ENCODE assay signal across 7 mouse cellular contexts in genomic region chr7:70359791-70360581, GRCm38 (mm10). TPM values are rescaled to one million over a fixed set of nuclear protein-coding genes. Genes with fewer than 3 reads are reported as not detected.
DNase-seq lines count a peak whose midpoint lies in the region; ATAC-seq and TF ChIP-seq lines count a peak whose summit lies in the region.

No protein-coding gene starts in this region.

- TF ChIP-seq POLR2A in thymus, adult 2 months (IDR thresholded peaks at IDR 0.05; ENCODE audit: control insufficient read depth, extremely low read depth, insufficient read depth, low read length, poor library complexity): no peak

- TF ChIP-seq CTCF in thymus, adult 2 months (IDR thresholded peaks at IDR 0.05; ENCODE audit: borderline replicate concordance, control insufficient read depth, extremely low read depth, insufficient read depth, low read length, poor library complexity): no peak

- no peak for DNase-seq in thymus, adult 2 months
- DNase-seq in thymus, postnatal 10 days (ENCODE audit: low spot score in 2 of 2): no peak
- peak; percentile 55 for DNase-seq in embryonic facial prominence, embryonic 11.5 days (ENCODE audit: low spot score)
- DNase-seq in liver, embryonic 11.5 days (ENCODE audit: low spot score): no peak
- peak; percentile 64 for DNase-seq in retina, postnatal 1 day
- DNase-seq in testis, postnatal 14 days (ENCODE audit: low spot score): no peak

- no peaks in the 10 kb centered on the region for H3K9me3 ChIP-seq in embryonic facial prominence, embryonic 11.5 days (replicated peaks; ENCODE audit: control insufficient read depth, low read length)
- no peaks in the 10 kb centered on the region for H3K9me3 ChIP-seq in hindbrain, embryonic 13.5 days
- no peaks in the 10 kb centered on the region for H3K9me3 ChIP-seq in liver, embryonic 11.5 days (ENCODE audit: control insufficient read depth, low read length)

- peaks cover 9% of the 10 kb centered on the region for H3K27me3 ChIP-seq in thymus, adult 2 months (ENCODE audit: control insufficient read depth, insufficient read depth, low read length)
- H3K27me3 ChIP-seq in embryonic facial prominence, embryonic 11.5 days (ENCODE audit: control insufficient read depth, insufficient read depth, low read length): no peaks in the 10 kb centered on the region
- peaks cover 14% of the 10 kb centered on the region for H3K27me3 ChIP-seq in hindbrain, embryonic 13.5 days
- peaks cover 71% of the 10 kb centered on the region for H3K27me3 ChIP-seq in liver, embryonic 11.5 days (replicated peaks; ENCODE audit: control insufficient read depth, insufficient read depth, low read length)

- peak overlapping the region; percentile 75 for H3K4me2 ChIP-seq in embryonic facial prominence, embryonic 11.5 days (ENCODE audit: low read depth, low read length)
- H3K4me2 ChIP-seq in hindbrain, embryonic 13.5 days: peak overlapping the region; percentile 83
- H3K4me2 ChIP-seq in liver, embryonic 11.5 days: peak overlapping the region; percentile 68

- ATAC-seq in embryonic facial prominence, embryonic 11.5 days (replicated peaks; ENCODE audit: insufficient number of reproducible peaks, low FRiP score, low TSS enrichment, low read depth): no peak
- ATAC-seq in hindbrain, embryonic 13.5 days (ENCODE audit: low FRiP score): no peak
- ATAC-seq in liver, embryonic 11.5 days (replicated peaks; ENCODE audit: low FRiP score): no peak

- 6% methylated on average over 75 of the region's 75 CpGs for WGBS in thymus, adult 2 months
- under 1% methylated on average over 66 of the region's 75 CpGs for WGBS in embryonic facial prominence, embryonic 11.5 days
- under 1% methylated on average over 75 of the region's 75 CpGs for WGBS in hindbrain, embryonic 13.5 days
- under 1% methylated on average over 66 of the region's 75 CpGs for WGBS in liver, embryonic 11.5 days

- no peak overlapping the region for H3K27ac ChIP-seq in thymus, adult 2 months (ENCODE audit: control insufficient read depth, insufficient read depth, low read length)
- H3K27ac ChIP-seq in embryonic facial prominence, embryonic 11.5 days (replicated peaks; ENCODE audit: low read depth, low read length): peak overlapping the region; percentile 99
- peak overlapping the region; percentile 100 for H3K27ac ChIP-seq in hindbrain, embryonic 13.5 days
- peak overlapping the region; percentile 99 for H3K27ac ChIP-seq in liver, embryonic 11.5 days (ENCODE audit: low read depth, low read length)

- H3K4me3 ChIP-seq in thymus, adult 2 months (ENCODE audit: control insufficient read depth, insufficient read depth, low read length): peak overlapping the region; percentile 14
- H3K4me3 ChIP-seq in embryonic facial prominence, embryonic 11.5 days (ENCODE audit: low read depth, low read length): peak overlapping the region; percentile 89
- H3K4me3 ChIP-seq in hindbrain, embryonic 13.5 days: peak overlapping the region; percentile 94
- peak overlapping the region; percentile 71 for H3K4me3 ChIP-seq in liver, embryonic 11.5 days (ENCODE audit: low read depth, low read length)

- no peaks in the 10 kb centered on the region; the same call in 1 of the 2 replicates for H3K4me1 ChIP-seq in thymus, adult 2 months (replicated peaks; ENCODE audit: control insufficient read depth, insufficient read depth, low read length)
- no peaks in the 10 kb centered on the region for H3K4me1 ChIP-seq in embryonic facial prominence, embryonic 11.5 days (ENCODE audit: control insufficient read depth, insufficient read depth, low read length)
- H3K4me1 ChIP-seq in hindbrain, embryonic 13.5 days (replicated peaks): peaks cover 38% of the 10 kb centered on the region
- H3K4me1 ChIP-seq in liver, embryonic 11.5 days (replicated peaks; ENCODE audit: control insufficient read depth, insufficient read depth, low read length): peaks cover 3% of the 10 kb centered on the region; the same call in 1 of the 2 replicates

- peak overlapping the region; percentile 98 for H3K9ac ChIP-seq in embryonic facial prominence, embryonic 11.5 days (replicated peaks; ENCODE audit: low read length)
- peak overlapping the region; percentile 99 for H3K9ac ChIP-seq in hindbrain, embryonic 13.5 days
- H3K9ac ChIP-seq in liver, embryonic 11.5 days (ENCODE audit: low read depth, low read length): peak overlapping the region; percentile 90

- H3K36me3 ChIP-seq in thymus, adult 2 months (ENCODE audit: control insufficient read depth, insufficient read depth, low read length): no peaks in the 10 kb centered on the region
- H3K36me3 ChIP-seq in embryonic facial prominence, embryonic 11.5 days (replicated peaks; ENCODE audit: control insufficient read depth, insufficient read depth, low read depth, low read length): no peaks in the 10 kb centered on the region; the same call in 1 of the 2 replicates
- 0 out of 2 replicates have a peak, but pooled peaks cover 17% of the 10 kb centered on the region for H3K36me3 ChIP-seq in hindbrain, embryonic 13.5 days
- H3K36me3 ChIP-seq in liver, embryonic 11.5 days (ENCODE audit: control insufficient read depth, insufficient read depth, low read length): no peaks in the 10 kb centered on the region

RNA-seq across cellular contexts. Expression of gene Nr2f2, which starts 6.5 kb away (rescaled TPM):
- polyA plus RNA-seq in thymus, adult 2 months (2012; rRNA removed): 12.8 and 14.7 TPM in 2 replicates
- polyA plus RNA-seq in embryonic facial prominence, embryonic 11.5 days (2014; fragmentation: Nextera tagmentation; extraction: Ambion mirVana): 106 and 114 TPM in 2 replicates
- 118 and 134 TPM in 2 replicates for polyA plus RNA-seq in hindbrain, embryonic 13.5 days (2015; fragmentation: Nextera tagmentation; extraction: Ambion mirVana)
- 49.6 and 49.7 TPM in 2 replicates for polyA plus RNA-seq in liver, embryonic 11.5 days (2014; fragmentation: Nextera tagmentation; extraction: Ambion mirVana)

Comparison
In these comparisons a context has a peak if more than half of its experiments do, and no peak if none do; other contexts are left out.
1. DNase-seq: peak in embryonic facial prominence, embryonic 11.5 days (single experiment) and retina, postnatal 1 day (single experiment); none in thymus, adult 2 months (single experiment), thymus, postnatal 10 days (0 of 2), liver, embryonic 11.5 days (single experiment) and testis, postnatal 14 days (single experiment).
2. H3K4me3 ChIP-seq: peak in every context shown above with its lines; median percentile 94 in hindbrain, embryonic 13.5 days; 89 in embryonic facial prominence, embryonic 11.5 days; 71 in liver, embryonic 11.5 days; 14 in thymus, adult 2 months.
3. Peak in every context shown above with its lines, with median percentiles within 50 percentile points of each other: H3K4me2 ChIP-seq and H3K9ac ChIP-seq.